Mouse (Mus musculus) megakaryocyte, embryonic 14.5 days (primary cell): ENCODE measurements around the gene Dgka. TPM values are rescaled to one million over a fixed set of nuclear protein-coding genes. Genes with fewer than 3 reads are reported as not detected.

ENCODE experiments used
- H3K27me3 ChIP-seq: replicated peaks from 2 replicates; pipeline ENCODE3; 2012; ENCODE audit warnings: inconsistent platforms
- H3K36me3 ChIP-seq: replicated peaks from 2 replicates; pipeline ENCODE3; 2012; ENCODE audit warnings: low read length, inconsistent platforms, mixed read lengths
- H3K4me1 ChIP-seq: 2 replicates; pipeline ENCODE4 v1.6.1; 2012; ENCODE audit warnings: inconsistent platforms
- H3K4me3 ChIP-seq: replicated peaks from 2 replicates; pipeline ENCODE3; 2012; ENCODE audit warnings: moderate library complexity, mild to moderate bottlenecking, inconsistent platforms
- H3K9me3 ChIP-seq: 2 replicates; pipeline ENCODE4 v1.6.1; 2012; ENCODE audit warnings: inconsistent platforms
- FLI1 ChIP-seq: IDR thresholded peaks from 2 replicates; pipeline ENCODE4 v1.6.1; 2012; ENCODE audit warnings: low read length, inconsistent platforms, mixed read lengths
- GATA1 ChIP-seq: IDR thresholded peaks from 3 replicates; pipeline ENCODE4 v1.6.1; 2012; ENCODE audit warnings: mixed read lengths, low read length, inconsistent platforms, borderline replicate concordance
- polyA plus RNA-seq: library from polyadenylated mRNA; stranded (reverse); fragments of >175 nt; gene quantifications from 2 replicates; pipeline ENCODE4 v1.2.3, GENCODE M21; 2012; ENCODE audit warnings: low replicate concordance; ENCODE audit not compliant: insufficient read depth

Dgka gene
- polyA plus RNA-seq, result 2.8 and 4.7 TPM in 2 replicates

- TF ChIP-seq FLI1 (no peak), GATA1 (no peak)
These were observed at the start of gene Dgka for GRCm38 (mm10) chr10:128744680-128745601. Gene Dgka, minus strand, starts transcription at chr10:128744855.

GRCm38 (mm10) chr10:128794391-128794790, 49.7 kb upstream of the Dgka start:
- peaks cover 57% of the 10 kb centered on the region for H3K4me1 ChIP-seq
- no peaks in the 10 kb centered on the region for H3K9me3 ChIP-seq
- TF ChIP-seq GATA1, result no peak
- no peak overlapping the region for H3K4me3 ChIP-seq
- peaks cover 2% of the 10 kb centered on the region for H3K27me3 ChIP-seq
- H3K36me3 ChIP-seq, result peaks cover 53% of the 10 kb centered on the region

More at GRCm38 (mm10) chr10:128744680-128745601, at the start of gene Dgka:
- no peaks in the 10 kb centered on the region for H3K27me3 ChIP-seq
- H3K4me3 ChIP-seq, result peak within 1 kb of the TSS; percentile 97
- H3K9me3 ChIP-seq, result no peaks in the 10 kb centered on the region
- H3K36me3 ChIP-seq, result peaks cover 1% of the 10 kb centered on the region
- H3K4me1 ChIP-seq, result peaks cover 83% of the 10 kb centered on the region

GRCm38 (mm10) chr10:128793258-128793657, 48.6 kb upstream of the Dgka start:
- TF ChIP-seq GATA1 (no peak), FLI1 (no peak)
- Histone ChIP-seq H3K4me1 (peaks cover 57% of the 10 kb centered on the region), H3K27me3 (peaks cover 2% of the 10 kb centered on the region), H3K9me3 (no peaks in the 10 kb centered on the region), H3K36me3 (peaks cover 41% of the 10 kb centered on the region), H3K4me3 (no peak overlapping the region)

GRCm38 (mm10) chr10:128792041-128792440, 47.4 kb upstream of the Dgka start:
- H3K36me3 ChIP-seq, result peaks cover 31% of the 10 kb centered on the region
- peaks cover 2% of the 10 kb centered on the region for H3K27me3 ChIP-seq
- H3K4me3 ChIP-seq, result peak overlapping the region; percentile 12
- peaks cover 57% of the 10 kb centered on the region for H3K4me1 ChIP-seq
- TF ChIP-seq GATA1 (no peak), FLI1 (no peak)
- no peaks in the 10 kb centered on the region for H3K9me3 ChIP-seq

GRCm38 (mm10) chr10:128790398-128791124, 45.9 kb upstream of the Dgka start, which contains the start of gene Mmp19:
Gene Mmp19, plus strand, starts transcription at chr10:128790910.
- H3K4me3 ChIP-seq, result peak within 1 kb of the TSS; percentile 83
- TF ChIP-seq GATA1 (no peak), FLI1 (no peak)
- peaks cover 22% of the 10 kb centered on the region for H3K36me3 ChIP-seq
- H3K9me3 ChIP-seq, result no peaks in the 10 kb centered on the region
- peaks cover 2% of the 10 kb centered on the region for H3K27me3 ChIP-seq
- H3K4me1 ChIP-seq, result peaks cover 51% of the 10 kb centered on the region

GRCm38 (mm10) chr10:128780200-128780599, 35.5 kb upstream of the Dgka start:
- peak overlapping the region; percentile 68 for H3K4me3 ChIP-seq
- H3K27me3 ChIP-seq, result no peaks in the 10 kb centered on the region
- H3K4me1 ChIP-seq, result peaks cover 42% of the 10 kb centered on the region
- TF ChIP-seq GATA1 (no peak), FLI1 (no peak)
- H3K36me3 ChIP-seq, result no peaks in the 10 kb centered on the region
- peaks cover 32% of the 10 kb centered on the region for H3K9me3 ChIP-seq

- Histone ChIP-seq H3K4me3 (peak overlapping the region; percentile 83), H3K27me3 (no peaks in the 10 kb centered on the region), H3K4me1 (peaks cover 42% of the 10 kb centered on the region)
These were observed 34.5 kb upstream of the Dgka start for GRCm38 (mm10) chr10:128779011-128779795.

GRCm38 (mm10) chr10:128778441-128778840, 33.8 kb upstream of the Dgka start:
- H3K4me3 ChIP-seq, result no peak overlapping the region
- no peak for TF ChIP-seq FLI1
- TF ChIP-seq GATA1, result no peak
- no peaks in the 10 kb centered on the region for H3K36me3 ChIP-seq

More at GRCm38 (mm10) chr10:128779011-128779795, 34.5 kb upstream of the Dgka start:
- peaks cover 26% of the 10 kb centered on the region for H3K9me3 ChIP-seq
- no peak for TF ChIP-seq FLI1
- TF ChIP-seq GATA1, result no peak
- H3K36me3 ChIP-seq, result no peaks in the 10 kb centered on the region

GRCm38 (mm10) chr10:128773685-128774084, 29.0 kb upstream of the Dgka start:
- Histone ChIP-seq H3K4me1 (peaks cover 20% of the 10 kb centered on the region), H3K9me3 (peaks cover 4% of the 10 kb centered on the region; the same call in 1 of the 2 replicates), H3K4me3 (no peak overlapping the region), H3K36me3 (peaks cover 9% of the 10 kb centered on the region), H3K27me3 (no peaks in the 10 kb centered on the region)
- TF ChIP-seq FLI1 (no peak), GATA1 (no peak)

More at GRCm38 (mm10) chr10:128778441-128778840, 33.8 kb upstream of the Dgka start:
- H3K4me1 ChIP-seq, result peaks cover 47% of the 10 kb centered on the region
- no peaks in the 10 kb centered on the region for H3K27me3 ChIP-seq
- peaks cover 18% of the 10 kb centered on the region for H3K9me3 ChIP-seq
